Mouse (Mus musculus) layer of hippocampus, adult 18-20 months (tissue): ENCODE results near the gene Naga. TPM values are rescaled to one million over a fixed set of nuclear protein-coding genes. Genes with fewer than 3 reads are reported as not detected.

ENCODE experiments used
- total RNA-seq, 2 experiments: library from RNA; stranded (reverse); gene quantifications; 2 replicates each; pipeline ENCODE4 v1.2.3; 2021

The Naga gene
- total RNA-seq, 2 experiments from 2014 or later: 33.5 to 40.5 TPM

Other genes starting within 250 kb of the Naga start
- gene Ccdc134, start 211.0 kb downstream of the Naga start, total RNA-seq: 10 to 100 TPM; 12.4 to 12.9 TPM
- gene Srebf2, start 191.7 kb downstream of the Naga start, total RNA-seq: 100 to 1,000 TPM; 175 to 189 TPM
- gene Shisa8, start 126.1 kb downstream of the Naga start, total RNA-seq: 1 to 10 TPM; 1.4 to 1.9 TPM
- gene Tnfrsf13c, start 114.6 kb downstream of the Naga start, total RNA-seq: under 1 TPM; 0.47 to 0.76 TPM
- gene Cenpm, start 94.2 kb downstream of the Naga start, total RNA-seq: 1 to 10 TPM; 2.5 to 3.1 TPM
- 100 to 1,000 TPM; 100 to 113 TPM for gene 1500009C09Rik, start 86.5 kb downstream of the Naga start, total RNA-seq
- gene Sept3, start 64.0 kb downstream of the Naga start, total RNA-seq: 100 to 1,000 TPM; 609 to 650 TPM
- gene Wbp2nl, start 40.0 kb downstream of the Naga start, total RNA-seq: not detected
- gene Pheta2, start within 50 bp of the Naga start, total RNA-seq: under 1 TPM; 0.25 to 0.52 TPM
- 100 to 1,000 TPM; 149 to 152 TPM for gene Smdt1, start within 50 bp of the Naga start, total RNA-seq
- gene Ndufa6, start 15.4 kb upstream of the Naga start, total RNA-seq: 100 to 1,000 TPM; 206 to 215 TPM
- gene Cyp2d22, start 41.3 kb upstream of the Naga start, total RNA-seq: 10 to 100 TPM; 57.5 to 64.1 TPM
- gene Cyp2d11, start 55.1 kb upstream of the Naga start, total RNA-seq: under 1 TPM in 1 of 2 experiments, not detected in 1; 0.41 TPM
- gene Cyp2d10, start 68.3 kb upstream of the Naga start, total RNA-seq: under 1 TPM in 1 of 2 experiments, not detected in 1; 0.81 TPM
- gene Cyp2d9, start 94.5 kb upstream of the Naga start, total RNA-seq: not detected
- not detected for gene Cyp2d12, start 216.1 kb upstream of the Naga start, total RNA-seq